Mouse (Mus musculus) heart, adult 8-10 months (tissue): Measurements from ENCODE around the gene Gm21083. TPM values are rescaled to one million over a fixed set of nuclear protein-coding genes. Genes with fewer than 3 reads are reported as not detected.
"Not testable (repeated sequence)": the region's sequence is repeated elsewhere in the genome, so short reads cannot be mapped to it uniquely, and the experiment has no call there.

Experiments
- DNase-seq: peaks from one replicate; pipeline ENCODE4 v3.0.0; 2022; ENCODE audit warnings: low spot score
- total RNA-seq, 4 experiments: library from RNA; stranded (reverse); gene quantifications; 2 replicates each; pipeline ENCODE4 v1.2.4; 2022

Gene Gm21083
- total RNA-seq, 4 experiments from 2014 or later: not detected

- DNase-seq: not testable (repeated sequence)
Measured at GRCm38 (mm10) chr5:15628136-15628535, 51.0 kb downstream of the Gm21083 start.

DNA sequence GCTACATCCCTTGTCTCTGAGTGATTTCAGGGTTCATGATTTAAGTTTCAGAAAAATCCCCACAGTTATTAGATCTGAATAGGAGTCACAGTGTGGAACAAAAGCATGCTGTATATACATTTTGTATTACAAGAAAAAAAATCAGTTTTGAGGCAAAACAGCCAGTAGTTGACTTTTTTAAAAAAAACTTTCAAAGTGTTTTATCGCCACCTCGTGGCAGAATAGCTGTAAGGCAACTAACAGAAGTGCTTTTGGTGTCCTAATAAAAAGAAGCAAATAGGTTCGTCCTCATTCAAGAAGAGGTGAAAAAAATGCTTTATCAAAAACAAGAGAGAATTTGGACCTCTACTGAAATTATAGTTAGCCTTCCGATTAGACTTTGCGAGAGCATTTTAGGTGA, 52.9 kb downstream of the Gm21083 start:
- not testable (repeated sequence) for DNase-seq

Other genes with a start within 250 kb of the Gm21083 start
- gene Gm21149, start 100.8 kb upstream of the Gm21083 start, total RNA-seq: not detected
- gene Gm21190, start 48.1 kb upstream of the Gm21083 start, total RNA-seq: not detected
- under 1 TPM in 1 of 4 experiments, not detected in 3; 0.33 TPM for gene Speer4d, start 41.7 kb downstream of the Gm21083 start, total RNA-seq
- gene 4930572O03Rik, start 79.7 kb downstream of the Gm21083 start, total RNA-seq: not detected
- gene Speer4c, start 136.9 kb downstream of the Gm21083 start, total RNA-seq: not detected